Mouse (Mus musculus) CH12.LX (cell line): Measurements from ENCODE around the gene Gm28048.

Source experiments
- EP300 ChIP-seq: IDR thresholded peaks from 2 replicates; pipeline ENCODE4 v1.6.1; 2011; ENCODE audit warnings: low read length, improper control_type of control experiment
- HCFC1 ChIP-seq: IDR thresholded peaks from 2 replicates; pipeline ENCODE4 v1.6.1; 2012; ENCODE audit warnings: low read depth, mild to moderate bottlenecking, inconsistent platforms, low read length, improper control_type of control experiment
- NRF1 ChIP-seq: IDR thresholded peaks from 2 replicates; pipeline ENCODE4 v1.6.1; 2014; ENCODE audit warnings: low read depth, mild to moderate bottlenecking, inconsistent platforms, low read length, improper control_type of control experiment, moderate library complexity
- POLR2A ChIP-seq: IDR thresholded peaks from 2 replicates; pipeline ENCODE4 v1.6.1; 2011; ENCODE audit warnings: low read depth, mild to moderate bottlenecking, improper control_type of control experiment, low read length
- ZMIZ1 ChIP-seq: IDR thresholded peaks from 2 replicates; pipeline ENCODE4 v1.6.1; 2012; ENCODE audit warnings: low read depth, mild to moderate bottlenecking, inconsistent platforms, low read length, improper control_type of control experiment
- ZNF384 ChIP-seq: IDR thresholded peaks from 2 replicates; pipeline ENCODE4 v1.6.1; 2012; ENCODE audit warnings: low read depth, low read length, improper control_type of control experiment, inconsistent platforms

DNA sequence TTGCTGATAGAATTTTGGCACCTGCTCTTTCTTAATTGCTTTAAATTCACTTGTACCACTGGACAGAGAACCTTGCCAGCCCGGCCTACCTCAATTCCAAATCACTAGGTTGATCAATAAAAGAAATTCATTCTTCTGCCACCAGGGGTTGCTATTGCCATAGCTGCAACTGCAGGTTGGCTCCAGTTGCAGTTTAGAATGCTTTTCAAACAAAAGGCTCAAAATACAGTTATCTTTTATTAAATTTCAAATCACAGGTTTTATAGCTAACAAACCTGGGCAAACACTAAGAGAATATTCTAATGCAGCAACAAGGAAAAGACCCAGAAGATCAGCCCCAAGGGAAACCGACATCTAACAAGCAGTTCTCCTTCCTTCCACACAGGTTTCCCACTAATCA lies 5.5 kb upstream of the Gm28048 start:
- TF ChIP-seq POLR2A (no peak), NRF1 (no peak), ZNF384 (0 out of 2 replicates have a peak, but pooled peaks have one; percentile 31), EP300 (no peak), ZMIZ1 (no peak), HCFC1 (peak; percentile 48; the same call in 1 of the 2 replicates)
